In genomic region chr11:94732773-94733172, GRCm38 (mm10) we compare ENCODE assay signal across 10 mouse cellular contexts. TPM values are rescaled to one million over a fixed set of nuclear protein-coding genes. Genes with fewer than 3 reads are reported as not detected.
DNase-seq lines count a peak whose midpoint lies in the region; ATAC-seq and TF ChIP-seq lines count a peak whose summit lies in the region.
"Had no signal": no experiment of that assay in that cellular context is flagged by ENCODE, and none has a peak within 500 bp of the region (broad histone marks: within the 10 kb centered on the region; RNA-seq: fewer than 3 reads in every experiment).

No protein-coding gene starts in this region.

- no peak overlapping the region for H3K27ac ChIP-seq in kidney, embryonic 16.5 days (ENCODE audit: low read length)
- H3K27ac ChIP-seq in liver, embryonic 11.5 days (ENCODE audit: low read depth, low read length): no peak overlapping the region

- H3K4me2 ChIP-seq in kidney, embryonic 16.5 days (replicated peaks; ENCODE audit: low read depth, low read length): no peak overlapping the region
- peak overlapping the region; percentile 23 for H3K4me2 ChIP-seq in liver, embryonic 11.5 days

- DNase-seq in kidney, adult 11 months: peak; percentile 41
- no peak for DNase-seq in G1E (ENCODE audit: low spot score)
- DNase-seq in c-Kit-positive CD71-positive TER-119-negative erythroid progenitor cells, embryonic 14.5 days (ENCODE audit: low read depth): peak; percentile 33
- DNase-seq in liver, embryonic 11.5 days (ENCODE audit: low spot score): no peak
- DNase-seq in thymus, postnatal 0 days (ENCODE audit: low spot score): peak; percentile 45
- DNase-seq in frontal cortex, postnatal 36 days (ENCODE audit: low spot score in 2 of 2): no peak
- DNase-seq in cerebellum, postnatal 25 days: no peak

- no peak overlapping the region for H3K9ac ChIP-seq in kidney, embryonic 16.5 days (replicated peaks; ENCODE audit: low read length)
- no peak overlapping the region for H3K9ac ChIP-seq in liver, embryonic 11.5 days (ENCODE audit: low read depth, low read length)

- TF ChIP-seq CTCF in G1E (IDR thresholded peaks at IDR 0.05; ENCODE audit: low read depth, low read length): 0 out of 2 replicates have a peak, but pooled peaks have one; percentile 15

- ATAC-seq in kidney, embryonic 16.5 days (ENCODE audit: low FRiP score, low TSS enrichment): no peak
- ATAC-seq in G1E (ENCODE audit: extremely low read depth, insufficient number of reproducible peaks, low FRiP score, poor library complexity, severe bottlenecking): no peak
- no peak for ATAC-seq in liver, embryonic 11.5 days (replicated peaks; ENCODE audit: low FRiP score)

- H3K4me3 ChIP-seq in kidney, embryonic 16.5 days (ENCODE audit: low read length): no peak overlapping the region
- H3K4me3 ChIP-seq in G1E (ENCODE audit: low read depth, low read length): no peak overlapping the region
- H3K4me3 ChIP-seq in liver, embryonic 11.5 days (ENCODE audit: low read depth, low read length): no peak overlapping the region

- no peaks in the 10 kb centered on the region for H3K27me3 ChIP-seq in kidney, embryonic 16.5 days (ENCODE audit: insufficient read depth, low read length)
- H3K27me3 ChIP-seq in G1E (ENCODE audit: insufficient read depth, low read length): peaks cover 4% of the 10 kb centered on the region; the same call in 1 of the 2 replicates
- H3K27me3 ChIP-seq in liver, embryonic 11.5 days (replicated peaks; ENCODE audit: control insufficient read depth, insufficient read depth, low read length): no peaks in the 10 kb centered on the region

- H3K9me3 ChIP-seq in kidney, embryonic 16.5 days (ENCODE audit: low read length): no peaks in the 10 kb centered on the region
- no peaks in the 10 kb centered on the region for H3K9me3 ChIP-seq in G1E (replicated peaks)
- H3K9me3 ChIP-seq in liver, embryonic 11.5 days (ENCODE audit: control insufficient read depth, low read length): no peaks in the 10 kb centered on the region

- H3K4me1 ChIP-seq in kidney, embryonic 16.5 days (ENCODE audit: insufficient read depth, low read length): no peaks in the 10 kb centered on the region
- H3K4me1 ChIP-seq in G1E (ENCODE audit: insufficient read depth, low read depth, low read length): no peaks in the 10 kb centered on the region
- no peaks in the 10 kb centered on the region for H3K4me1 ChIP-seq in liver, embryonic 11.5 days (replicated peaks; ENCODE audit: control insufficient read depth, insufficient read depth, low read length)

- H3K36me3 ChIP-seq in kidney, embryonic 16.5 days (ENCODE audit: insufficient read depth, low read length): no peaks in the 10 kb centered on the region
- H3K36me3 ChIP-seq in G1E (replicated peaks): no peaks in the 10 kb centered on the region
- no peaks in the 10 kb centered on the region for H3K36me3 ChIP-seq in liver, embryonic 11.5 days (ENCODE audit: control insufficient read depth, insufficient read depth, low read length)

- WGBS in kidney, embryonic 16.5 days: 45% methylated on average over 8 of the region's 8 CpGs
- 36% methylated on average over 8 of the region's 8 CpGs for WGBS in liver, embryonic 11.5 days

RNA-seq across cellular contexts. Expression of gene Cdc34b, which starts 8.8 kb away (rescaled TPM):
- 0.39 and 0.40 TPM in 2 replicates for polyA plus RNA-seq in kidney, embryonic 16.5 days (2015; fragmentation: Nextera tagmentation; extraction: Ambion mirVana)
- total RNA-seq in G1E (2014; fragmentation: Nextera tagmentation) (not detected in 2 replicates), G1E (2017) (0.27 TPM in 1 of 2 replicates, not detected in the other)
- polyA plus RNA-seq in G1E (2012): 0.13 TPM in 1 of 2 replicates, not detected in the other
- polyA plus RNA-seq in liver, embryonic 11.5 days (2014; fragmentation: Nextera tagmentation; extraction: Ambion mirVana): 0.23 TPM in 1 of 2 replicates, not detected in the other
- 0.12 TPM in 1 of 2 replicates, not detected in the other for polyA plus RNA-seq in thymus, postnatal 0 days (2015; fragmentation: Nextera tagmentation; extraction: Ambion mirVana)

RNA-seq across cellular contexts. Expression of gene Gm11541, which starts 28.5 kb away (rescaled TPM):
- polyA plus RNA-seq in kidney, embryonic 16.5 days (2015; fragmentation: Nextera tagmentation; extraction: Ambion mirVana): 0.91 and 1.2 TPM in 2 replicates
- total RNA-seq in G1E (2014; fragmentation: Nextera tagmentation) (not detected in 2 replicates), G1E (2017) (0.06 and 0.33 TPM in 2 replicates)
- polyA plus RNA-seq in G1E (2012): not detected in 2 replicates
- polyA plus RNA-seq in liver, embryonic 11.5 days (2014; fragmentation: Nextera tagmentation; extraction: Ambion mirVana): 0.10 TPM in 1 of 2 replicates, not detected in the other
- polyA plus RNA-seq in thymus, postnatal 0 days (2015; fragmentation: Nextera tagmentation; extraction: Ambion mirVana): 0.08 and 0.13 TPM in 2 replicates

RNA-seq across cellular contexts. Expression of gene Tmem92, which starts 49.7 kb away (rescaled TPM):
- polyA plus RNA-seq in kidney, embryonic 16.5 days (2015; fragmentation: Nextera tagmentation; extraction: Ambion mirVana): not detected in 2 replicates
- total RNA-seq in G1E (2014; fragmentation: Nextera tagmentation) (not detected in 2 replicates), G1E (2017) (0.16 TPM in 1 of 2 replicates, not detected in the other)
- polyA plus RNA-seq in G1E (2012): not detected in 2 replicates
- not detected in 2 replicates for polyA plus RNA-seq in liver, embryonic 11.5 days (2014; fragmentation: Nextera tagmentation; extraction: Ambion mirVana)
- 0.18 and 0.21 TPM in 2 replicates for polyA plus RNA-seq in thymus, postnatal 0 days (2015; fragmentation: Nextera tagmentation; extraction: Ambion mirVana)
- polyA plus RNA-seq: embryonic facial prominence, embryonic 14.5 days; lung, embryonic 16.5 days had no signal

RNA-seq across cellular contexts. Expression of gene Xylt2, which starts 55.5 kb away (rescaled TPM):
- 20.2 and 22.9 TPM in 2 replicates for polyA plus RNA-seq in kidney, embryonic 16.5 days (2015; fragmentation: Nextera tagmentation; extraction: Ambion mirVana)
- total RNA-seq in G1E (2014; fragmentation: Nextera tagmentation): 4.5 and 9.9 TPM in 2 replicates
- total RNA-seq in G1E (2017): 6.6 and 7.0 TPM in 2 replicates
- polyA plus RNA-seq in G1E (2012): 14.7 and 16.4 TPM in 2 replicates
- polyA plus RNA-seq in liver, embryonic 11.5 days (2014; fragmentation: Nextera tagmentation; extraction: Ambion mirVana): 8.8 and 10.5 TPM in 2 replicates
- polyA plus RNA-seq in thymus, postnatal 0 days (2015; fragmentation: Nextera tagmentation; extraction: Ambion mirVana): 13.0 and 15.4 TPM in 2 replicates

Comparison
In these comparisons a context has a peak if more than half of its experiments do, and no peak if none do; other contexts are left out.
1. DNase-seq: peak in kidney, adult 11 months (single experiment), c-Kit-positive CD71-positive TER-119-negative erythroid progenitor cells, embryonic 14.5 days (single experiment) and thymus, postnatal 0 days (single experiment); none in G1E (single experiment), liver, embryonic 11.5 days (single experiment), frontal cortex, postnatal 36 days (0 of 2) and cerebellum, postnatal 25 days (0 of 2).